In the genomic region with DNA sequence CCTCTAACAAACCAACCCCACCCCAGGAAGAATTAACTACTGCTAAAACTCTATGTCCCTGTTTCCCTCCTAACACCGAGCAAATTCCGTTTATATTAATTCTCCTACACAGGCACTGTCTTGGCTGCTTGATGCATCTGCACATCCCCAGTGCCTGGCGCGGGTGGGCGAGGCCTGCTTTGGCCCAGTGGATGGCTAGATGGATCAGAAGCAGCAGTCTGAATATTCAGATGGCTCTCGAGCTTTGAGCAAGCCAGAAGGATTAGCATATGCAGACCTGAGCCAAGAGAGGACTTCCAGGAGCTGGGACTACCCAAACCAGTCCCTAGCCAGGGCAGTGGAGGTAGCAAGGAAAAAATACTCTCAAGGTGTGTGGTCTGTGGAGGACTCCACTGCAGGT, we compare ENCODE assay signal across 22 mouse cellular contexts. TPM values are rescaled to one million over a fixed set of nuclear protein-coding genes. Genes with fewer than 3 reads are reported as not detected.
DNase-seq lines count a peak whose midpoint lies in the region; ATAC-seq lines count a peak whose summit lies in the region.
"Had no signal": no experiment of that assay in that cellular context is flagged by ENCODE, and none has a peak within 500 bp of the region (broad histone marks: within the 10 kb centered on the region; RNA-seq: fewer than 3 reads in every experiment).

No protein-coding gene starts in this region.

- intact Hi-C loops in left cerebral cortex, postnatal 25 days (cut with DNase I): loop anchor here (1.0 to 5.0 kb wide), 4 partner anchors 46 to 213 kb away; a partner anchor contains a TSS

- no peak for DNase-seq in frontal cortex, postnatal 36 days (ENCODE audit: low spot score in 2 of 2)
- DNase-seq in left cerebral cortex, postnatal 25 days (ENCODE audit: low spot score in 2 of 2): peak; percentile 27 to 55
- DNase-seq in left cerebral cortex, adult 11 months (ENCODE audit: low spot score): no peak
- DNase-seq in ES-CJ7 (ENCODE audit: low read depth, low spot score) (peak; percentile 75), R1 (ENCODE audit: low read depth, low spot score) (peak; percentile 65)
- no peak for DNase-seq in adrenal gland, postnatal 36 days
- DNase-seq: adrenal gland, postnatal 14 days; cerebellum, adult 18-20 months; gastrocnemius, postnatal 36 days; heart, adult 18-20 months; heart, postnatal 36 days; kidney, adult 11 months; kidney, postnatal 25 days; liver; lung, adult 2 months; lung, postnatal 10 days; thymus, adult 2 months; thymus, postnatal 36 days had no signal

- ATAC-seq in frontal cortex, adult (ENCODE audit: low TSS enrichment): peak; percentile 53
- ATAC-seq: CD4-positive, CD25-positive, alpha-beta regulatory T cell, adult 4 months; midbrain, embryonic 15.5 days had no signal

RNA-seq across cellular contexts. Expression of a gene that starts 3.0 kb away (rescaled TPM):
- total RNA-seq in left cerebral cortex, postnatal 25 days (2021): 100 to 1,000 TPM; 157 to 180 TPM
- under 1 TPM; 0.50 to 0.53 TPM for total RNA-seq in adrenal gland, postnatal 36 days (2021)
- total RNA-seq: megakaryocyte-erythroid progenitor cell, adult 5-6 weeks had no signal

Comparison
In these comparisons a context has a peak if more than half of its experiments do, and no peak if none do; other contexts are left out.
1. DNase-seq: peak in left cerebral cortex, postnatal 25 days (2 of 2), ES-CJ7 (single experiment) and R1 (single experiment); none in frontal cortex, postnatal 36 days (0 of 2), left cerebral cortex, adult 11 months (single experiment) and adrenal gland, postnatal 36 days (0 of 2).
2. RNA of a gene that starts 3.0 kb away (total RNA-seq): 157 to 180 TPM in left cerebral cortex, postnatal 25 days; 0.50 to 0.53 TPM in adrenal gland, postnatal 36 days; every median in the first group is over 100 times any median in the second.